Mouse (Mus musculus) layer of hippocampus, adult 11-12 months (tissue): ENCODE results near the gene Gm10392.

Experiments
- DNase-seq: peaks from one replicate; pipeline ENCODE4 v3.0.0; 2022; ENCODE audit warnings: low spot score

Gm10392 gene

DNA sequence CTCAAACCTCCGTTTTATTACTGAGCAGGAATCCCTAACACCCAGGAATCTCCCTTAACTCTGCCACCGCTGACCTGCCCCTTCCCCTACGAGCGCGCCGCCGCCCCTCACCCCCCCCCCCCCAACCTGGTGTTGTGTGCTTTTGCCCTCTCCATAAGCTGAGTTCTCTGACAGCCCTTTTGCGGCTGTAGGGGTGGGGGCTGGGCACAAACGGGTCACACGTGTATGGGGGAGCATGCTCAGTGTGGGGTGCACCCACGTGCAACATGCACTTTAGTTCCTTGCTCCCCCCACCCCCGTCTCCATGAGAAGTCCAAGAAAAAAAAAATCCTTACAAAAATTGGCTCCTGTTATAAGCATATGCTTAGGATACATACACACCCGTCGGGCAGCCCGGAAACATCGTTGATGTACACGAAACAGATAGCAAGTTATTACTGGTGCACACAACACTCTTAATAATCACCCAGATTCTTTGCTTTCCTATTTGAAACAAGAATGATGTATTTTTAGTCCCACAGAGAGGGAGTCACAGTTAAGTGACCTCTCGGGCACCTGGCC, 26.6 kb downstream of the Gm10392 start:
- no peak for DNase-seq

DNA sequence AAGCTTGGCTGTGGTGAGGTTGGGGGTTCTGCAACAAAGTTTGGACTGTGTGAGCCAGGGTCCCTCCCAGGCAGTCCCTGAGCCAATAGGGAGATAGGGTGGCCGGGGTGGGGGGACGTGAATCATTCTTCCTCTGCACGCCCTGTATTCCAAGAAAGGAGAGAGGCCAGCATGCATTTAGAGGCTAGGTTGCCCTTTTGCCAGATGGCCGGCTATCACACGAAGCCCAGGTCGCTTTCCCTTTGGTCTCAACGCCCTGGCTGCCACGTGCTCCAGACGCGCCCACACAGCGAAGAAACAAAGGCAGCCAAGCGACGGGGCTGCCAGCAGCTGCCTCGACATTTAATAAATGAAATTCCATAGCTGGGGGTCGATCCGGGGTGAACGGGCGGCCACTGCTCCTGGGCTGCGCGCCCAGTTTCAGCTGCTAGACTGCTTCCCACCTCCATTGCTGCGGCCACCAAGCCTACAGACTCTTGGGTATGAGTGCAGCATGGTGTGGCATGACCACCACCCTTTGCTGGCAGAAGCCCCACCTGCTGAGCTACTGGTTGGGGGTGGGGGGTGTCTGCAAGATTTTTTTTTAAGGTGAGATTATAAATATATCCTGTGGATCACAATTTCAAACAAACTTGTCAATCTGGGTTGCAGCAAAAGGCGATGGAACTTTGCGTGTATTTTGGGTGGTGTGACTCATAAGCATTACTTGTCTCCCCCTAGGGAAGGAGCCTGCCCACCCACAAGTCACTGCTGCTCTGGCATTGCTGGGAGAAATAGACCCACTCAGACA, 27.3 kb downstream of the Gm10392 start:
- DNase-seq: no peak

DNA sequence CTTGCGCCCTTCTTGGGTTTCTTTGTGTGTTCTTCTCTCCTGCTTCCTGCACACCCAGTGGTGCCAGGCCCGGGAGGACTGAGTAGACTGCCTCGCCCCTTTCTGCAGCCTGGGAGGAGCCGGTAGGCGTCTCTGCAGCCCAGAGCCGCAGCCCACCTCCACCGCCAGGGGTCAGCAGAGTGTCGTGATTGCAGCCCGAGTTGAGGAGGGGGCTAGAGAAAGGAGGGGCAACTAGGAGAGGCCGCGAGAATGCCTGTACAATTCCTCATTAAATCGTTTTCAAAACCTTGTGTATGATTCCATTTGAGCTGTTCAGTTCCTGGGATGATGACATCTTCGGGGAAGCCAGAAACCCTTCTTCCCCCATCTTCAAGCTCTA, 27.9 kb downstream of the Gm10392 start:
- peak; percentile 93 for DNase-seq

DNA sequence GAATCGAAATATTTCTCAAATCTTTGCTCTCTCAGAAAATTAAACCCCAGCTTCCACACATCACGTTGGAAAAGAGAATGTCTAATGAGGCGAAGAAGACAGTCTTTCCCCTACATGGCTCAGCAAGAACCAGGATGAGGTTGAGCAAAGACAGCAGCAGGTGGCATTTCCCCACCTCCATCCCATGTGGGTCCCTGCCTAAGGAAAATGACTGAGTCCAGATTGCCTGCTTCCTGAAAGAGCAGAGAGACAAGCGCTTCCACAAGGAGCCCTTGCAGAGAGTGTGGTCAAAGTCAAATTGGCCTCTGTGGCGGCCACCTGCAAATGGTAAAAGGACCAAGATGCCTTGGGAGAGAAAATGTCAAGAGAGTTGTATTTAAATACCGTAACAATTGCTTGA, 28.5 kb downstream of the Gm10392 start:
- DNase-seq: no peak

DNA sequence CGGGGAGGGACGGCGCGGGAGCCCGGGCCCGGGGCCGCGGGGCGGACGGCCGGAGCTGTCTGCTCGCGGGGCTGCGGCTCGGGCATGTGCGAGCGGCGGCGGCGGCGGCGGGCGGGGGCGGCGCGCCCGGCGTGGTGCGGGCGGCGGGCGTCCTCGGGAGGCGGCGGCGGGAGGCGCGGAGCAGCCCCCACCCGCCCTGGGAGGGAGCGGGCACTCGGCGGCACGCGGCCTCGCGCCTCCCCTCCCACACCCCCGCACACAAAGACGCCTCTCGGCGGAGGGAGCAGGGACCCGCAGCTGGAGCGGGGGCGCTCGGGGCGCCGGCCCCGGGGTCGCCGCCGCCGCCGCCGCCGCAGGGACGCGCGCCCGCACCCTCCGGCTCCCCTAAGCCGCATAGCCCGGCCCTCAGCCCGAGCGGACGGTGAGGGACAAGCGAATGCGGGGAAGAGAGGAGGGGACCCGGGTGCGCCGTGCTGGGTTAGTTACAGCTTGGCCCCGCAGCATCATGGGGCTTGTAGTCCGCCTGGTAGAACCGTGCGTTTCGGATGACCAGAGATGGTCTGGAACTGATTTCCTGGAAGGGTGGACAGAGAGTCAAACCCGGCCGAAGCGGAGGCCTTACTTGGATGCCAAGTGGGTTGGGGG, 29.3 kb downstream of the Gm10392 start, which contains the start of gene Ankrd13b:
Gene Ankrd13b, minus strand, starts transcription at position 88 of the 645 bp plus-strand sequence.
- DNase-seq: peak; percentile 81

DNA sequence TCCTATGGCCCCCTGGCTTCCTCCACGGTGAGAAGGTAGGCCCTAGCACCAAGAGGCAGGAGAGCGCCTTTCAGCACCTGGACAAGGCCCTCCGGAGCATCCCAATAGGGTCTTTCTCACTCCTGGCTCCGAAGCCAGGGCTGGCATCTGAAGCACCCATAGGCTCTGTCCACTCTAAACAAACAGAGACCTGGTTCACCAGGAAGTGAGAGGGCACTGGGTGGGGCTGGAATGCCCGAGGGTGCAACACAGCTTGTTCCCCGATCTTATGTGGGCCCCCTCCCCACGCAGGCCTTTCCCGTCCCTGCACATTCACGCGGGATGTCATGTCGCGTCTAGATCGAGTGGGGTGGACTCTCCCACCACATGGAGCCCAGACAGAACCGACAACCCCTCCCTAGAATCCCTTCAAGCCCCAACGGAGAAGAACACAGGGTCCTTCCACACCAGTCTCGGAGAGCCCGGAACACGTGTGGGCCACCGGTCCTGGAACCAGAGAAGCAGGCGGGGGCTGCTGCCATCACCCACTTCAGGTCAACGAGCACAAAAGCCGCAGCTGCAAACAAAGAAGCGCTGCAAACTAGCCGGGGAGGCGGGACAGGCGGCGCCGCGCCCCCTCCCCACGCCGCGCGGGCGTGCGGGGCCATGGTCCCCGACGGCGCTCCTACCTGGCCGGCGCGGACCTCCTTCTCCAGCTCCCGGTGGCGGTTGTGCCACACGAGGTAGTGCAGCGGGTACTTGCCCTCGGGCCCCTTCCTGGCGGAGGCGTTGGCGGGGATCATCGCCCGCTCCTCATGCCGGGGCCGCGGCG, 30.0 kb downstream of the Gm10392 start:
- DNase-seq: no peak

DNA sequence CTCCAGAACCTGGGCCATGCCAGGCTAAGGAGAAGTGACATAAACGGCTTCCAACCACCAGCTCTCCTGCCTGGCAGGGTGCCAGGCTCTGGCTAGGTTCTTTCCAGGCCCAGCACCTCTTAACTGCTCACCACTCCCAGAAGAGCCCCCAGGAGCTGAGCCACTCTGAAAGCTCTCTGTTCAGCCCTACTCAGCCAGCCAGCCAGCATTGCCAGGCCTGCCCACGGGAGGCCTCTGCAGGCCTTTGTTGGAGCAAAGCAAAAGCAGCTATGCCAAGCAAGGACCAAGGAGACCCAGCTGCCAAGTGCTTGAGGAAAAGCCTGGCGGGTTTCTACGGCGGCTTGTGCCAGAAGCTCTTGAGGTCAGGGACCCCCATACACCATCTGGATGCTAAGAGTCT, 32.2 kb downstream of the Gm10392 start:
- DNase-seq: no peak

DNA sequence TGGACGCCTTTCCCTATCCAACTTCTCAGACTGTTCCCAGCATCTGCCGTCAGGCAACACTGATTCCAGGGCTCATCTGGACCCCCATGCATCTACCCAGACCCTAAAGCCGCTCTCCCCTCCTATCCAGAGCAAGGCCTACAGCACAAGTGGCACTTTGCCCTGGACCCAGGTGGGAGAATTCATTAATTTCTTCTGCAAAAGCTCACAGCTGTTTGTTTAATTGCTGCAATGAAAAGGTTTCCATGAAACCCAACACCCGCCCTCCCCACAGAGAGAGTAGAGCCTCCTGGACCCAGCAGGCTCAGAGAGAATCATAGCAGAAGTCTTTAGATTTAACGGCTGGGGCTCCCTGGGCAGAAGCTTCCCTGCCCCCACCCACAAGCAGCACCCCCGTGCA, 33.8 kb downstream of the Gm10392 start:
- DNase-seq: no peak

DNA sequence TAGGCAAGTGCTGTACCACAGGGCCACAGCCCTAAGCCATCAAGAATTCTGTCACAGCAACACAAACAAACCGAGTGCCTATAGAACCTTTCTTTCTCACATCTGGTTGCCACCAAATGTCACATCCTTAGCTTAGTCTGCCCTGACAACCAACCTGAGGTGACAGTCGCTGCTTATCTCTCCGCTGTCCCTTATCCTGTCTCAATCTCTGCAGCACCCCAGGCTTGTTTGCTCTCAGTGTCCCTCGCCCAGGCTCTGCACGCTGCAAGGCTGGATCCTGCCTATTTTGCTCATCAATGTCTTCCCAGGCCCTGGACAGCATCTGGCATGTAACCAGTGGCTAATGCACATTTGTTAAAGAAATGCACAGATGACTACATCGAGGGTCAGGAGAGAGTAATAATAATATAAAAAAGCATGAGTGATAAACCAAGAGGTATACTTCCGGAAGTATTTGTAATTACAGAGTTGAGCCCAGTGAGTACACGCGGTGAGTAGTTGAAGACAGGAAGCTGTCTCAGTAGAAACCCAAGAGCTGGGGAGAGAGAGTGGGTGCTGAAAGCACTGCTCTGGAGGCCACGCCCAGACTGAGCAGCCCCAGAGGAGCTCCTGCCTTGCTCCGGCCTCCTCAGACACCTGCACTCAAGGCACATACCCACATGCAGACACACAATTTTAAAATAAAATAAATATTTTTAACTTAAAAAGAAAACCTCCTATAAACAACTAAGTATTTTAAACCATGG, 35.3 kb downstream of the Gm10392 start:
- DNase-seq: no peak

DNA sequence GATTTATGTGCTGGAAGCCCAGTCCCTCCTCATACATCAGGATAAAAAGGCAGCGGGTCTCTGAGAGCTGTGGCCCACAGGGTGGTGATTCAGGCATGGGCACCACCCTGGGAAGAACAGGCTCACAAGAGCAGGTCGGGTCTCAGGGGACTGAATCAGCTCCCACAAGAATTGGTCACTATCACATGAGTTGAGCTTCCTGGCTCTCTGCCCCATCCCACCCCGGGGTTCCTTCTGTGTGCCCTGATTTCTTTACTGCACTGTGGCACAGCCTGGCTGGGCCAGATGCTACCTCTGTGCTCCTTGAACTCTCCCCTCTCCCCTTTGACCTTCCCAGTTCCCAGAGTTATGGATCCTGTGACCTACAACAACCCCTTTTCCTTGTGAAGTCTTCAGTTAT, 36.0 kb downstream of the Gm10392 start:
- DNase-seq: no peak

DNA sequence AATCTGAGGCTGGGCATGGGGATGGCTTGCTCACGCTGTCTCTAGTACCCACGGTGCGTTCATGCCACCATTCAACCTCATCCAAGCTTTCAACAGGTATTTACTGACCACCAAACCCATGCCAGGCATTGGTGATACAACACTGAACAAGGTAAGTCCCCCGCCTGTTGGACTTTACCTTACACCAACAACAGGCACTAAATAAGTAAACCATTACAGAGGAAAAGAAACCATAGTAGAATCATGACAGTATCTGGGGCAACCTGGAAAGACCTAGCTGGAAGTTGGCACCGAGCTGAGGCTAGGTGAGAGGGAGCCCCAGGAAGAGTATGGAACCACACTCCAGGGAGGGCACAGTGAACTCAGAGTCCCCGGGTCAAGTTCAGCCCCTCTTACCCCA, 42.1 kb downstream of the Gm10392 start:
- DNase-seq: no peak

DNA sequence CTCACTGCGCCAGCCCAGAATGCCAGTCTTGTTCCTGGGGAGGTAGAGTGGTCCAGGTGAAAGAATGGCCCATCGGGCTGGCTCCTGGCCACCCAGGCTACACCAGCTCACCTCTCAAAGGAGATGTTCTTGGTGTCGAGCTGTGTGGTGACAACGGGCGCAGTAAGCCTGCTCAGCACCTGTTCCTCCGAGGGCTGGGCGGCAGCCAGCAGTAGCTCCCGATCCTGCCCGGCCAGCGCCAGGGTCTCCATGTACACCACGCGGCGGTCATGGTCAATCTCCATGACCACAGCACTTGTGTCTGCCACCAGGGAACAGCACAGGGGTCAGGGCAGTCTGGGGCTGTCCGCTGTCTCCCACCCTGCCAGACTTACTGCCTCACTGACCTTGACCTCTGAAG, 42.8 kb downstream of the Gm10392 start:
- no peak for DNase-seq

DNA sequence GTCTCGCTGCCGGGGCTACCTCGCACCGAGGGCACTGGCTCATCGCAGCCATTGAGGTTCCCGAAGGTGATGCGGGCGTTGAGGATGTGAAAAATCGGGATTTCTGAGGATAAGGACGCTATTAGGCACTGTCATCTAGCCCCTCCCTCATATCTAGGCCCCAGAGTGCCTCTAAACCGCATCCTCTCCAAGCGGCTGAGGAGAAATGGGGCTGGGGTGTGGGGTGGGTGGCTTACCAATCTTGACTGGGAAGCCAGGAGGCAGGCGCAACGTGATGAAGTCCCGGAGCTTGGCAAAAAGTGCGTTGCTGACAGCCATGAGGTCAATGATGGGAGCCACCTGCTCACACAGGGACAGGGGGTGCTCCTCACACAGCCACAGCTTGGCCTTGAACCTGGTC, 46.2 kb downstream of the Gm10392 start:
- no peak for DNase-seq

DNA sequence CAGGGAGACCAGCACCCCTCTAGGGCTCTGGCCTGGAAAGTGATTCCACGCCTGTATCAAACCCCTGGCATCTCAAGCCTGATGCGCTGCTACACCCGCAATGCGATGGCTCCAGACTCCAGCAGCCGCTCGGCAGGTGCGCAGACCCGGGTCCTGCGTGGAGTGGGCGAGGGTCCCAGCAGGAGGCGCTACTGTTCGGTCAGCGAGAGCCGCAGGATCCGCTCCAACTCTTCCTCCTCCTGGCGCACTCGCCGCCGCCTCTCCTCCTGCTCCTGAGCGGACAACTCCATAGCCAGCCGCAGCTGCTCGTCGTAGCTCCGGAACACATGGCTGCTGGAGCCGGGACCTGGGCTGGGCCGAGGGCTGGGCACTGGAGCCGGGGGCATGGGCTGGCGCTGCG, 47.6 kb downstream of the Gm10392 start:
- DNase-seq: no peak

DNA sequence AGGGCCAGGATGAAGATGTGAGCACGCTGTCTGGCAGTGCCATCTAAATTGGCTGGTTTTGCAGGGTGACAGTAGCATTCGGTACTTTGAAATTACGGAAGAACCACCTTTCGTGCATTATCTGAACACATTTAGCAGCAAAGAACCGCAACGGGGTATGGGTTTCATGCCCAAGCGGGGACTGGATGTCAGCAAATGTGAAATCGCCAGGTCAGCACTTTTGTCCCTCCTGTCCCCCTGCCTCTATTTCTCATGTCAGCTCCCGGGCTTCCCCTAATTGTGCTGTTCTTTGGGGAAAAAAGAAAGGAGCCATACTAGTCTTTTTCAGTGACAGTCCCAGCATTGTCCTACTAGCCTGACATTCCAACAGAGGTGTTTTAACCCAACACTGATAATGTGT, 50.6 kb downstream of the Gm10392 start:
- DNase-seq: no peak

DNA sequence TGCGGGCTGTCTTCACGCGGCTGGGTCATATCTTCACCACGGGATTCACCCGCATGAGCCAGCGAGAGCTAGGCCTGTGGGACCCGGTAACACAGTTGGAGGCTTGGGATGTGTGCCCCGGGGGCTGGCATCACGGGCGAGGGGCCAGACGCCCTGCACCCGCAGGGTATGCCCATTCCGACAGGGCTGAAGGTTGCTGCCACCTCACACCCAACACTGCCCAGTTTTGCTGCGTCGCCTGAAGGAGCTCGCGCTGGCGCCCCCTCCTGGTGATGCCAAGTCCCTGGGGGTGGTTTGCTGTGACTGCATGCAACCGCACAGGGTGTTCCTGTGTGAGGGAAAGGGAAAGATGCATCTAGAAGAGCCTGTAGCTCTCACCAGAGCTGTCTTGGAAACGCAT, 51.2 kb downstream of the Gm10392 start:
- DNase-seq: peak; percentile 81

DNA sequence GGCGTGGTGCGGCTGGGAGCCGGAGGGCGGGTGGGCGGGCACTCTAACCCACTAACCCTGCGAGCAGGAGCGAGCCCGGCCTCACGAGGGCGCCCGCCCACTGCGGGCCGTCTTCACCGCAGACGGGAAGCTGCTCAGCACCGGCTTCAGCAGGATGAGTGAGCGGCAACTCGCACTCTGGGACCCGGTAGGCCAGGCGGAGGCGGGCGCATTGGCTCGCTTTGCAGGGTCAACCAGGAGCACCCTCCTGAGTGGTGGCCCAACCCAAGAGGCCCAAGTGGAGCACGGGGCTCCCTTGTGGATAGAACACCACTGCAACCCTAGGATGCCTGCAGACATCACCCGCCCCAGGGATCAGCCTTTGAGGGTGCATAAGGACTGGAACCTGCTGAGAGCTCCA, 51.8 kb downstream of the Gm10392 start:
- peak; percentile 79 for DNase-seq
